Mouse (Mus musculus): ENCODE results near the gene Asnsd1. TPM values are rescaled to one million over a fixed set of nuclear protein-coding genes. Genes with fewer than 3 reads are reported as not detected.
A peak's percentile ranks its signal among the peaks of the same experiment; 100 is the strongest.
"Not testable (repeated sequence)": the region's sequence is repeated elsewhere in the genome, so short reads cannot be mapped to it uniquely, and the experiment has no call there.

The Asnsd1 gene
- 1.4 and 1.8 TPM in 2 replicates for polyA plus RNA-seq (2012)

GRCm38 (mm10) chr1:53352327-53353261, at the start of gene Asnsd1, which contains the start of the genes Asdurf and Gm28551:
Gene Asnsd1, minus strand, starts transcription at chr1:53352752.
Gene Asdurf, minus strand, starts transcription at chr1:53352619.
Gene Gm28551, minus strand, starts transcription at chr1:53352667.
- TF ChIP-seq TAL1 (IDR thresholded peaks at IDR 0.05; ENCODE audit: low read length) (no peak), GATA1 (IDR thresholded peaks at IDR 0.05; ENCODE audit: low read length) (no peak)

GRCm38 (mm10) chr1:53393936-53394760, 41.6 kb upstream of the Asnsd1 start:
- not testable (repeated sequence) for H3K4me1 ChIP-seq (ENCODE audit: control insufficient read depth); H3K36me3 ChIP-seq (ENCODE audit: control insufficient read depth); H3K4me3 ChIP-seq (replicated peaks); H3K27me3 ChIP-seq (ENCODE audit: control insufficient read depth); H3K9me3 ChIP-seq (ENCODE audit: control insufficient read depth, low read length)

More at GRCm38 (mm10) chr1:53352327-53353261, at the start of gene Asnsd1, which contains the start of the genes Asdurf and Gm28551:
- H3K9me3 ChIP-seq (ENCODE audit: control insufficient read depth, low read length), result no peaks in the 10 kb centered on the region
- H3K4me1 ChIP-seq (ENCODE audit: control insufficient read depth), result peaks cover 10% of the 10 kb centered on the region
- no peaks in the 10 kb centered on the region for H3K27me3 ChIP-seq (ENCODE audit: control insufficient read depth)
- H3K36me3 ChIP-seq (ENCODE audit: control insufficient read depth), result peaks cover 26% of the 10 kb centered on the region
- H3K4me3 ChIP-seq (replicated peaks), result peak within 1 kb of the TSS; percentile 78

- Histone ChIP-seq H3K9me3 (ENCODE audit: control insufficient read depth, low read length) (peaks cover 16% of the 10 kb centered on the region), H3K36me3 (ENCODE audit: control insufficient read depth) (no peaks in the 10 kb centered on the region), H3K4me3 (replicated peaks) (no peak overlapping the region), H3K4me1 (ENCODE audit: control insufficient read depth) (no peaks in the 10 kb centered on the region), H3K27me3 (ENCODE audit: control insufficient read depth) (no peaks in the 10 kb centered on the region)
- no peak for TF ChIP-seq TAL1 (IDR thresholded peaks at IDR 0.05; ENCODE audit: low read length)
- no peak for TF ChIP-seq GATA1 (IDR thresholded peaks at IDR 0.05; ENCODE audit: low read length)
These were observed 36.2 kb upstream of the Asnsd1 start for GRCm38 (mm10) chr1:53388762-53389161.

- Histone ChIP-seq H3K27me3 (ENCODE audit: control insufficient read depth) (no peaks in the 10 kb centered on the region), H3K36me3 (ENCODE audit: control insufficient read depth) (no peaks in the 10 kb centered on the region), H3K4me3 (replicated peaks) (no peak overlapping the region), H3K9me3 (ENCODE audit: control insufficient read depth, low read length) (peaks cover 8% of the 10 kb centered on the region), H3K4me1 (ENCODE audit: control insufficient read depth) (no peaks in the 10 kb centered on the region)
- TF ChIP-seq GATA1 (IDR thresholded peaks at IDR 0.05; ENCODE audit: low read length), result no peak
- TF ChIP-seq TAL1 (IDR thresholded peaks at IDR 0.05; ENCODE audit: low read length), result no peak
These were observed 31.6 kb upstream of the Asnsd1 start for GRCm38 (mm10) chr1:53384085-53384688.

GRCm38 (mm10) chr1:53377731-53378130, 25.2 kb upstream of the Asnsd1 start:
- TF ChIP-seq GATA1 (IDR thresholded peaks at IDR 0.05; ENCODE audit: low read length) (no peak), TAL1 (IDR thresholded peaks at IDR 0.05; ENCODE audit: low read length) (no peak)
- H3K9me3 ChIP-seq (ENCODE audit: control insufficient read depth, low read length), result no peaks in the 10 kb centered on the region
- no peaks in the 10 kb centered on the region for H3K4me1 ChIP-seq (ENCODE audit: control insufficient read depth)
- H3K4me3 ChIP-seq (replicated peaks), result no peak overlapping the region
- no peaks in the 10 kb centered on the region for H3K36me3 ChIP-seq (ENCODE audit: control insufficient read depth)
- no peaks in the 10 kb centered on the region for H3K27me3 ChIP-seq (ENCODE audit: control insufficient read depth)

- H3K9me3 ChIP-seq (ENCODE audit: control insufficient read depth, low read length); H3K4me1 ChIP-seq (ENCODE audit: control insufficient read depth); H3K4me3 ChIP-seq (replicated peaks); H3K27me3 ChIP-seq (ENCODE audit: control insufficient read depth); H3K36me3 ChIP-seq (ENCODE audit: control insufficient read depth): not testable (repeated sequence)
These were observed 23.4 kb upstream of the Asnsd1 start for GRCm38 (mm10) chr1:53375965-53376364.

GRCm38 (mm10) chr1:53358988-53359387, 6.4 kb upstream of the Asnsd1 start:
- no peak for TF ChIP-seq TAL1 (IDR thresholded peaks at IDR 0.05; ENCODE audit: low read length)
- TF ChIP-seq GATA1 (IDR thresholded peaks at IDR 0.05; ENCODE audit: low read length), result no peak
- no peak overlapping the region for H3K4me3 ChIP-seq (replicated peaks)
- no peaks in the 10 kb centered on the region for H3K27me3 ChIP-seq (ENCODE audit: control insufficient read depth)
- no peaks in the 10 kb centered on the region for H3K9me3 ChIP-seq (ENCODE audit: control insufficient read depth, low read length)
- H3K4me1 ChIP-seq (ENCODE audit: control insufficient read depth), result no peaks in the 10 kb centered on the region
- H3K36me3 ChIP-seq (ENCODE audit: control insufficient read depth), result no peaks in the 10 kb centered on the region

GRCm38 (mm10) chr1:53341071-53341470, 11.5 kb downstream of the Asnsd1 start:
- Histone ChIP-seq H3K4me3 (replicated peaks) (no peak overlapping the region), H3K27me3 (ENCODE audit: control insufficient read depth) (no peaks in the 10 kb centered on the region), H3K4me1 (ENCODE audit: control insufficient read depth) (peaks cover 17% of the 10 kb centered on the region), H3K36me3 (ENCODE audit: control insufficient read depth) (peaks cover 42% of the 10 kb centered on the region), H3K9me3 (ENCODE audit: control insufficient read depth, low read length) (peaks cover 6% of the 10 kb centered on the region)
- no peak for TF ChIP-seq GATA1 (IDR thresholded peaks at IDR 0.05; ENCODE audit: low read length)
- TF ChIP-seq TAL1 (IDR thresholded peaks at IDR 0.05; ENCODE audit: low read length), result no peak

- Histone ChIP-seq H3K9me3 (ENCODE audit: control insufficient read depth, low read length) (peaks cover 11% of the 10 kb centered on the region), H3K4me1 (ENCODE audit: control insufficient read depth) (peaks cover 41% of the 10 kb centered on the region)
- H3K27me3 ChIP-seq (ENCODE audit: control insufficient read depth), result not testable (repeated sequence)
These were observed 15.1 kb downstream of the Asnsd1 start for GRCm38 (mm10) chr1:53337403-53337802.

More at GRCm38 (mm10) chr1:53337403-53337802, 15.1 kb downstream of the Asnsd1 start:
- H3K36me3 ChIP-seq (ENCODE audit: control insufficient read depth), result peaks cover 13% of the 10 kb centered on the region
- H3K4me3 ChIP-seq (replicated peaks), result not testable (repeated sequence)
